Mouse (Mus musculus): Measurements from ENCODE around the gene Atp6v0a1. TPM values are rescaled to one million over a fixed set of nuclear protein-coding genes. Genes with fewer than 3 reads are reported as not detected.

Gene Atp6v0a1
- total and polyA plus RNA-seq, 3 experiments: 14.1 to 63.4 (median 36.1) TPM

DNA sequence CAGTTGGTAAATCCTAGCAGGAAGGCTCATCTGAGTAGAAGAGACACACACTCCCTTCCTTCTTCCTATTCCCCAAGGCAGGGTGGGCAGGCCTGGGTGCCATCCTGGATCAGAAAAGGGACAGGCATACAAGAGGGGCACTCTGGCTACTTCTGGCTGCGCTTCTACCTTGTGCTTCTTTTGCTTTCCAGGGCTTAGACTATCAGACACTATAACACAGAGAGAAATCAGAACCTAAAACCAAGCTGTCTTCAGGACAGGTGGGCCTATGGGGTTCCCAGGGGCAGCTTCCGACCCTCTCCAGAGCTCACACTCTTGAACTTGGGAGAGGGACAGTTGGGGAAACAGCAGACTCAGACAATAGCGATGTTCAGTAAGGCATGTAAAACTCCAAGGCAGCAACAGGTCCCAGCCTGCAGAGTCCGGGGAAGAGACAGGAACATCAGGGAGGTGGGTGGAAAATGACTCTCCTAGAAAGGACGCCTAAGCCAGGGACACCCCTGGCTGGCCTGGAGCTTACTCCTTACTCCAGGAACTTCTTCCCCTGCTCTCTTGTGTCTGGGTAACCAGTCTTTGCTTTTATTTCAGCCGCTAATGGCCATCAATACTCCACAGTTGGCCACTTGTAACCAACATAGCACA, 44.2 kb upstream of the Atp6v0a1 start (continued):
- no peak for TF ChIP-seq POLR2AphosphoS2 (IDR thresholded peaks at IDR 0.05; ENCODE audit: low read depth, low read length)

DNA sequence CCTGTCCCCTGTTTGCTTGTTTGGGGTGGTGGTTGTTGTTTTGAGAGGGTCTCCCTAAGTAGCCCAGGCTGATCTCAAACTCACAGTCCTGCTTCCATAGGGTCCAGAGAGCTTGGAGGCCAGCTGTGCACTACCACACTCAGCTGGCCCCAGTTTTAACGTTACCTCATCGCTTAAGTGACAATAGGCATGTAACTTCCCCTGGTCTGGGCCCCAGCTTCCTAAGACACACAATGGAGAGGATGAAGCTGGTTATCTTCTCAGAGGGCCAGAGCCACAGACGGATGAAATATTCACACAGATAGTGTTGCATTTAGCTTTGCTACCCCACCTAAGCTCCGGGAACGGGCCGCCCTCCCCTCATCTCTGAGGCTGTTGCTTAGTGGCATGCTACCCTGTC, 43.5 kb upstream of the Atp6v0a1 start:
- Histone ChIP-seq H3K4me1 (ENCODE audit: control insufficient read depth in 1 of 2, insufficient read depth in 2 of 2) (peaks cover 9 to 12% of the 10 kb centered on the region in 2 experiments), H3K79me2 (replicated peaks; ENCODE audit: control insufficient read depth, extremely low read depth, insufficient read depth, poor library complexity, severe bottlenecking) (no peaks in the 10 kb centered on the region), H3K27ac (ENCODE audit: insufficient read depth, low read depth) (no peak overlapping the region), H3K27me3 (replicated peaks) (peaks cover 18% of the 10 kb centered on the region), H3K4me3 (replicated peaks in 1 of 3; ENCODE audit: low read depth in 2 of 3, low read length in 2 of 3, poor library complexity in 1 of 3) (no peak overlapping the region), H3K36me3 (replicated peaks in 1 of 2; ENCODE audit: control insufficient read depth in 1 of 2, insufficient read depth in 1 of 2, low read length in 1 of 2) (no peaks in the 10 kb centered on the region), H3K9ac (ENCODE audit: insufficient read depth, low read depth) (no peak overlapping the region), H3K9me3 (replicated peaks; ENCODE audit: low read length) (peaks cover 10% of the 10 kb centered on the region), H3K4me2 (ENCODE audit: insufficient read depth, low read depth, poor library complexity, severe bottlenecking) (no peak overlapping the region)
- TF ChIP-seq CTCF (conservative IDR thresholded peaks at IDR 0.05 in 1 of 2, IDR thresholded peaks at IDR 0.05 in 1 of 2; ENCODE audit: low read depth in 2 of 2, low read length in 2 of 2) (no peak), MAZ (IDR thresholded peaks at IDR 0.05; ENCODE audit: low read depth, low read length) (no peak), KAT2A (IDR thresholded peaks at IDR 0.05; ENCODE audit: insufficient replicate concordance, low read length) (no peak), RAD21 (IDR thresholded peaks at IDR 0.05; ENCODE audit: low read depth, low read length) (no peak), ETS1 (conservative IDR thresholded peaks at IDR 0.05; ENCODE audit: low read depth, low read length) (no peak), UBTF (IDR thresholded peaks at IDR 0.05; ENCODE audit: low read depth, low read length) (no peak), MEF2A (IDR thresholded peaks at IDR 0.05; ENCODE audit: borderline replicate concordance, low read depth, low read length) (no peak), SMC3 (IDR thresholded peaks at IDR 0.05; ENCODE audit: low read depth, low read length) (no peak), CHD1 (IDR thresholded peaks at IDR 0.05; ENCODE audit: low read depth, low read length) (no peak), ZC3H11A (IDR thresholded peaks at IDR 0.05; ENCODE audit: low read depth, low read length) (no peak), RCOR1 (conservative IDR thresholded peaks at IDR 0.05; ENCODE audit: low read depth, low read length) (no peak), SIN3A (IDR thresholded peaks at IDR 0.05; ENCODE audit: low read length) (no peak), EP300 (IDR thresholded peaks at IDR 0.05; ENCODE audit: low read length) (no peak), ZNF384 (IDR thresholded peaks at IDR 0.05; ENCODE audit: low read depth, low read length) (no peak), ELF1 (IDR thresholded peaks at IDR 0.05; ENCODE audit: low read depth, low read length) (no peak), NELFE (IDR thresholded peaks at IDR 0.05; ENCODE audit: low read depth, low read length) (no peak), POLR2A (IDR thresholded peaks at IDR 0.05; ENCODE audit: low read depth, low read length) (no peak), MYC (IDR thresholded peaks at IDR 0.05; ENCODE audit: low read depth, low read length) (no peak)
- DNase-seq (ENCODE audit: extremely low read depth): no peak
- dilution Hi-C loops (cut with MboI; ENCODE audit: extremely low pct_ligation_motif_present, extremely low pct_unique_long_range_greater_than_20kb, low sequenced_read_pairs) (no loop called here), in situ Hi-C loops (cut with MboI; ENCODE audit: low pct_ligation_motif_present, low pct_unique_long_range_greater_than_20kb, low sequenced_read_pairs) (no loop called here)

DNA sequence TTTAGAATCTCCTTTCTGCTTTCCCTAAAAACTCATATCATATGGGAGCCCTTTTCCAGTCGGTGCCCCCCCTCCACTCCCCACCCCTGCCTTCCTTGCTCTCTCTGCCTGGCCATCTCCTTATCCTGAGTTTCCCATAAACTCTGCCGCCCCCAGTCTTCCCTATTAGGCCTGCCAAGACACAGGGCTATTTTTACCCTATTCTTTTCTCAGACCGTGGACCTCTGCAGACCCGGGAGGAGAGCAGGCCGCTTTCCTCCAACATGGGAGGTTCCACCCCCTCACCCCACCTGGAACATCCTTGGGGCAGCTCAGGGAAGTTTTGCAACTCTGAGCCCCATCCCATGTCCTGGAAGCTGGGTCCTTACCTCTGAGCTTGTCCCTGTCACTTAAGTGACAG, 41.9 kb upstream of the Atp6v0a1 start:
- Histone ChIP-seq H3K36me3 (replicated peaks in 1 of 2; ENCODE audit: control insufficient read depth in 1 of 2, insufficient read depth in 1 of 2, low read length in 1 of 2) (no peaks in the 10 kb centered on the region), H3K27me3 (replicated peaks) (peaks cover 16% of the 10 kb centered on the region), H3K9me3 (replicated peaks; ENCODE audit: low read length) (peaks cover 10% of the 10 kb centered on the region), H3K4me1 (ENCODE audit: control insufficient read depth in 1 of 2, insufficient read depth in 2 of 2) (peaks cover 9 to 12% of the 10 kb centered on the region in 2 experiments), H3K4me2 (ENCODE audit: insufficient read depth, low read depth, poor library complexity, severe bottlenecking) (no peak overlapping the region), H3K9ac (ENCODE audit: insufficient read depth, low read depth) (no peak overlapping the region), H3K79me2 (replicated peaks; ENCODE audit: control insufficient read depth, extremely low read depth, insufficient read depth, poor library complexity, severe bottlenecking) (no peaks in the 10 kb centered on the region), H3K27ac (ENCODE audit: insufficient read depth, low read depth) (no peak overlapping the region), H3K4me3 (replicated peaks in 1 of 3; ENCODE audit: low read depth in 2 of 3, low read length in 2 of 3, poor library complexity in 1 of 3) (no peak overlapping the region)
- in situ Hi-C loops (cut with MboI; ENCODE audit: low pct_ligation_motif_present, low pct_unique_long_range_greater_than_20kb, low sequenced_read_pairs): no loop called here
- TF ChIP-seq USF2 (conservative IDR thresholded peaks at IDR 0.05; ENCODE audit: low read depth, low read length) (no peak), MAZ (IDR thresholded peaks at IDR 0.05; ENCODE audit: low read depth, low read length) (no peak), ZC3H11A (IDR thresholded peaks at IDR 0.05; ENCODE audit: low read depth, low read length) (no peak), CHD2 (IDR thresholded peaks at IDR 0.05; ENCODE audit: low read length) (no peak), ETS1 (conservative IDR thresholded peaks at IDR 0.05; ENCODE audit: low read depth, low read length) (no peak), NRF1 (IDR thresholded peaks at IDR 0.05; ENCODE audit: low read depth, low read length) (no peak), RCOR1 (conservative IDR thresholded peaks at IDR 0.05; ENCODE audit: low read depth, low read length) (no peak), UBTF (IDR thresholded peaks at IDR 0.05; ENCODE audit: low read depth, low read length) (no peak), EP300 (IDR thresholded peaks at IDR 0.05; ENCODE audit: low read length) (no peak), JUND (conservative IDR thresholded peaks at IDR 0.05; ENCODE audit: low read depth, low read length) (no peak), JUN (IDR thresholded peaks at IDR 0.05; ENCODE audit: insufficient read depth, low read depth, low read length) (no peak), HCFC1 (IDR thresholded peaks at IDR 0.05; ENCODE audit: low read depth, low read length) (no peak), NELFE (IDR thresholded peaks at IDR 0.05; ENCODE audit: low read depth, low read length) (no peak), POLR2AphosphoS2 (IDR thresholded peaks at IDR 0.05; ENCODE audit: low read depth, low read length) (no peak), MEF2A (IDR thresholded peaks at IDR 0.05; ENCODE audit: borderline replicate concordance, low read depth, low read length) (no peak), SMC3 (IDR thresholded peaks at IDR 0.05; ENCODE audit: low read depth, low read length) (no peak), MAX (IDR thresholded peaks at IDR 0.05; ENCODE audit: low read length) (no peak), MAFK (IDR thresholded peaks at IDR 0.05; ENCODE audit: insufficient replicate concordance, low read length) (no peak)
- dilution Hi-C loops (cut with MboI; ENCODE audit: extremely low pct_ligation_motif_present, extremely low pct_unique_long_range_greater_than_20kb, low sequenced_read_pairs): no loop called here
- DNase-seq (ENCODE audit: extremely low read depth): no peak

Data from CH12.LX (cell line).